Mouse (Mus musculus) cerebral cortex, adult 2 months (tissue): ENCODE data around the gene Gm11114.

Source experiments
- WGBS: fragments of 180-500 bp; shearing (Covaris S2); methylation state at CpG from one replicate; pipeline ENCODE4 v1.1.7; 2018; 5-methylcytosine and 5-hydroxymethylcytosine counted together

Gene Gm11114

GRCm38 (mm10) chr9:85312473-85312872, at the start of gene Gm11114:
Gm11114 (plus strand) TSS chr9:85312773.
- 89% methylated on average over 6 of the region's 6 CpGs for WGBS

DNA sequence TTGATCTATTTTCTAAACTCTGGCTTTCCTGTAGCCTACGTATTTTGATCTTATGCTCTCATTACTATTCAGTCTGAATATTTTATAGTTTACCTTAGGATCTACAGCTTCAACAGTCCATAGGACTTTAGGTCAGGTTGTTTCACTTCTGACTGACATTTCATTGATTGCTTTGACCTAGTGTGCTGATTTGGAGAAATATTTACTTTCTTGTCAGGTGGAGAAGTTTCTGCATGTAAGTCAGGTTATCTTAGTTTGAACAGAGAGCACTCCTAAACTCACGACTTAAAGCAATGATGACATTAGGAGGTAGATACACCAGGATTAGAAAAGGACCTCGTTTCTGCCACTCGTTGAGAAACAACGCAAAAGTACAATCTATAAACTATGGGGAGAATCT, 45.7 kb upstream of the Gm11114 start:
- WGBS: 90% methylated on average over 5 of the region's 5 CpGs

- WGBS: 69% methylated on average over 2 of the region's 2 CpGs
Observed at GRCm38 (mm10) chr9:85274114-85274513, 38.5 kb upstream of the Gm11114 start.

DNA sequence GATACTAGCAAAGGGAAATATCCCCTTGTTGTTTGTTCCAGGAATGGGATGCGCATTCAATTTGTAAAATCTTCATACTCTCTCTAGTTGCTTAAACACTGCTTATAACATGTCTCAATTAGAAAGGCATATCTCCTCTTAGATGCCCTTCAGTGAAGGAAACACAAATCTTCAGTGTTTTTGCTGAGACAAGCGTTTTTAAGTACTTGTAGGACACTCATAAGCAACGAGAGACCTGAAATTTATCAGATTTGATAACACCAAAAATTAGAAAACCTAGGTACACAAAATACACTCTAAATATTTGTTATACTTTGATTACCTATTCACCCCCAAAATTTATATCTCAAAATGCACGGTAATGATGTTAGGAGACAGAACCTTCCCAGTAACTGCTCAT, 9.7 kb upstream of the Gm11114 start:
- WGBS: 92% methylated on average over 4 of the region's 4 CpGs

DNA sequence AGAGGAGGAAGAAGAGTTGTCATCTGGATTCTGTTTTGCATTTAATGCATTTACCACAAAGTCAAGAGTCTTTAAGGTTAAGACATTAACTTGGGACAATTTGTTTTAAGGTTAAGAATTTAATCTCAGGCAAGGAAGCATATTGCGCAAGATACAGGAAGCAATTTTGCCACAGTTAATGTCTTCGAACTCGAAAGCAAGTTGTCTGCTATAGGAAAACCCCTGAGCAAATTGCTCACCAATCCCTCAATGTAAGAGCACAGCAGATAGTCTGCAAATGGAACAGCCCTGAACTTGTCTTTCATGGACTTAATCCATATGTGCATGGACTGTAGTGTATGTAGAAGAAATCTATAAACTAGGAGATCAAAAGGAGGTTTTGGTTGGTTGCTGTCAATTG, 9.2 kb upstream of the Gm11114 start:
- WGBS: 95% methylated on average over 3 of the region's 3 CpGs

DNA sequence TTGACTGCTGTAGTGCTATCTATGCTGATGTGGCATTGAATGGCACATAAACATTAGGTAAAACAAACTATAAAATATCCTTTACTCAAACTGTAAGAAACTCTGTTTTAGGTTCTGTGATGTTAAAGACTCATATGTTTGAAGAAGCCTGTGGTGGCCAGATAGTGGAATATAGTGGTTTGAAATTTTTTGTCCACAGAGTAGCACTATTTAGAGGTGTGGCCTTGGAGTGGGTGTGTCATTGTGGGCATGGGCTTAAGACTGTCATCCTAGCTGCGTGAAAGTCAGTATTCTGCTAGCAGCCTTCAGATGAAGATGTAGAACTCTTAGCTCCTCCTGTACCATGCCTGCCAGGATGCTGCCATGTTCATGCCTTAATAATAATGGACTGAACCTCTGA, 3.5 kb downstream of the Gm11114 start:
- 79% methylated on average over 1 of the region's 1 CpGs for WGBS

GRCm38 (mm10) chr9:85320167-85320951, 7.8 kb downstream of the Gm11114 start:
- WGBS: 67% methylated on average over 8 of the region's 8 CpGs

DNA sequence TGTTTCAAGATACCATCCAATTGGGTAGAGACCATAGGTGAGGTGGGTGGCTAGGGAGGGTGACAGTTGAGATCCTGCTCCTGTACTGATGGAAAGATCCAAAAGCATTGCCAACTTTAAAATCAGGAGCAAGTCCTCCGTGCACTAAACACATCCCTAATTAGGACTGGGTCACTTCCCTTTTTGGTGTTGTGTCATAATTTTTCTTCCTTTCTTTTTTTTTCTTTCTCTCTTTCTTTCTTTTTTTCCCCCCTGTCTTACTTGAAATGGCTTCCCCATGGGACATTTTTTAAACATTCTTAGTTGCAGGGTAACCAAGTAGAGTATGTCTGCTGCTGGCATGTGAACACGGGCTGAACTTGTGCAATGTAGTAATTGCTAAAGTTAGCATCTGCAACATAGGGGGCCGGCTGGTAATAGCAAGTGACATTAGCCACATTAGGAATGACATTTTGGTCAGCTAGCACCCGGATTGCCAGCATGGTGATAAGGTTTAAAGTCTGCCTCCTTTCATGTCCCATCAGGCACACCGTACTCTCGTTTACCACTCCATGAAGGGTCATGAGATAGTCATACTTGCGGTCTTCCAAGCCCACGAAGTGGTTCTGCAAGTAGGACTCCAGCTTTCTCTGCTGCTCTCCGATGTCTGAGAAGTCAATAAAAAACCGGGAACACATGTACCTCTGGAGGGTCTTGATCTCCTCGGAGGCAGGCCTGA, 11.7 kb downstream of the Gm11114 start:
- 86% methylated on average over 11 of the region's 11 CpGs for WGBS

- WGBS: 44% methylated on average over 17 of the region's 17 CpGs
Observed at GRCm38 (mm10) chr9:85325201-85325868, 12.8 kb downstream of the Gm11114 start.

- WGBS: under 1% methylated on average over 83 of the region's 88 CpGs
Observed at GRCm38 (mm10) chr9:85326292-85327241, 14.0 kb downstream of the Gm11114 start.

DNA sequence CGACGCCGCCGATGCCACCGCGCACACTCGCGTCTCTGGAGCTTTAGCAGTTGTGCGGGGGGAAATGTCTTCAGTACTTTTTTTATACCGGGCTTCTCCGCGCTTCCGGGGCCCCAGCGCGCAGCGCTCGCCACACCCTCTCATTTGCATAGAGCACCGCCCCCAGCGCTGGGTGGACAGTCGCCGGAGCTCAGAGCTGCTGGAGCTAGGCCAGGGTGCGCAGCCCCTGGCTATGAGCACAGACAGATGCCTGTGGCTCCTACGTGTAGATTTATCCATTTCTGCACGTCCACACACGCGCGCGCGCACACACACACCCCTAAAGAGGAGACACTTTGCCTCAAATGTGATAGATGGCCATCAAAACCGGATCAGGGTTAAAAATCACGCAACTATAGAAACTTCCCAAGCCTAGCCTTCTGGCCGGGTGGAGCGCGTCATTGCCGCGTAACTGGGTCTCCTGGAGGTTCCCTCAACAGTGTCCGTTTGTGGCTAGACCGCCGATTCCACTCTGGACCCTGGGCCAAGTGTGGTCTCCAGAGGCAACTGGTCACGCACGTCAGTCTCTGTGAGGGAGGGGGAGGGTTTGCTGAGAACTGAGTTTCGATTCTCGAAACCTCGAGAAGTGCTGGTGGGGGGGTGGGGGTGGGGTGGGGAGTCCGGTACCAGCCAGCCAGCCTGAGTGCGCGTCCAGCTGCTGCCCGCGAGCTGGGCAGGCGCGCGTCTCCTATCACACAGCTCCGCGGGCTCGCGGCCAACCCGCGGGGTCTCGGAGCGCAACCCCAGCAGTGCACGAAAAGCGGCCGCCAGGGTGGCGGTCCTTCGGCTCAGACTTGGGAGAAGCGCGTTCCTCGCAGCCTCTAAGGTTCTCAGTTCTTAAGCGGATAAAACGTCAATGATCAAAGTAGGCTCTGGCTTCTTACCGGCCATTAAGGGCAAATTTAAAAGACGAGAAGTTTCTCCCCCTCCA, 15.0 kb downstream of the Gm11114 start, which contains the start of gene Tent5a:
Tent5a (minus strand) TSS at position 107 of the 970 bp plus-strand sequence.
- under 1% methylated on average over 72 of the region's 72 CpGs for WGBS

DNA sequence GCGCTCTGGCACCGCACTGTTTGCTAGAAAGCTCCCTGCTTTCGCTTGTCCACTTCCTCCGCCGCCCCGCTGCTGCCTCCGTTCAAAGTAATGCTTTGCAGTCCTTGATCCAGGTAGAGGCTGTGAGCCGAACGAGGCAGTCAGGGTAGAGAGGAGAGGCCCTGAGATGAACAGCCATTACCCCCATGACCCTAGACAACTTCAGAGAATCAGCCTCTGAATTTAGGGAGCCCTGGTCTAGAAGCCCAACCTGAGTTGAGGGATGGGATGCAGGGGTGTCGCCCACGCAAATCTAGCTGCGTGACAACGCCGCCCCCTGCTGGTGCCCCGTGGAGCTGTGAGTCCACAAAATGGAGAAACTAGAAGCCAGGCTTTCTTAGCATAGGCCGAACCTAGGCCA, 15.7 kb downstream of the Gm11114 start:
- 8% methylated on average over 16 of the region's 16 CpGs for WGBS

DNA sequence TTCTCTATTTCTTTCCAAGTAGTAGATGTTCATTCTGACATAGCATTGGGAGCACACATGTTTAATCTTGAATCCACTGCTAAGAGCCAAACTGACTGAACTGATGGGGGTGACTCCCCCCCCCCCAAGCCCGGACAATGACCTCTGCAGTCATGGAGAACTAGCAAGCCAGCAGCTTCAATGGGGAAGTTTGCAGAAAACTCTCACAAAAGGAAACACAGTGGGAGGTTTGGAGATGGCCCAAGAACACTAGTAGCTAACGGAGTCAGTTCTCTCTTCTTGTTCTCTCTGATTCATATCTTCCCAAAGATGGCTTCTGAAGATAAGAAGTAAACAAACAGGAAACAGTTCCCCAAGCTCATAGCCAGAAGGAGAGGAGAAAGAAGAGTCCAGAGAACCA, 18.9 kb downstream of the Gm11114 start:
- WGBS: 45% methylated on average over 2 of the region's 2 CpGs

- WGBS: 92% methylated on average over 7 of the region's 7 CpGs
Observed at GRCm38 (mm10) chr9:85336046-85336445, 23.5 kb downstream of the Gm11114 start.

GRCm38 (mm10) chr9:85340303-85340702, 27.7 kb downstream of the Gm11114 start:
- 74% methylated on average over 3 of the region's 3 CpGs for WGBS

DNA sequence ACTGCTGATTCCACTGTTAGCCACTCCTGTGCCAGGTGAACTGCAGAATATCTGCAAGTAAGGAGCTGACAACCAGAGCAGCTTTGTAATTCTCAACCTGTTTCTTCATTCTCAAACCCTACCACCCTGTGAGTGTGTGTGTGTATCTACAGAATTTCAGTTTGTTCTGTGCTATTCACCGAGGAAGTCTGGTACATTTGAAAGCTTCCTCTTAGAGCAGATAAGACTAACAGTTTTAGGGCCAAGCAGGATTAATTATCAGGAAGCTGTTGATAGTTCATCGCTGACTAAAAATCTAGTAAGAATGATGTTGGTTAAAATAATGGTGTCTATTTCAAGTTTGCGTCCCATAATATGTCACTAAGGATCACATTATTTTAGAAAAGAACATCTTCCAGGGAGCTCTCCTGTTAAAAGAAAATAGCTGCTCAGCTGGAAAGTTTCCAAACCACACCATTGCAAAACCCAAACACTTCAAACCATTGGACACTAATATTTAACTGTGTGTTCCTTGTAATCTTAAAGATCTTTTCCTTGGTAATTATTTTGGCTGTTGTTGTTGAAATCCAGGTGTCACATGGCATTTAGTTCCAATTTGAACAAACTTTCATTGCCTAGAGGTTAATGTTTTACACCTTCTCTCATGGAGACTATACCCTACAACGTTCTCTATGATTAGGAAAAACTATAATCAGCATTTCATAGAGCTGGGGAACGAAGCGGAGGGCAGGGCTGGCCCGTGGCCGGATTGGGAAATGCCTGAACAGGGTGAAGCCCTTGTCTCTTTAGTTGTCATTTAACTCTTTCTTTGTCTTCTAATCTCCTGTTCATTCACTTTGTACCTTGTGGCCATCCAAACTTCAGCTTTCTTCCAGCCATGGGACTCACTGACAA, 30.6 kb downstream of the Gm11114 start:
- WGBS: 85% methylated on average over 8 of the region's 8 CpGs

DNA sequence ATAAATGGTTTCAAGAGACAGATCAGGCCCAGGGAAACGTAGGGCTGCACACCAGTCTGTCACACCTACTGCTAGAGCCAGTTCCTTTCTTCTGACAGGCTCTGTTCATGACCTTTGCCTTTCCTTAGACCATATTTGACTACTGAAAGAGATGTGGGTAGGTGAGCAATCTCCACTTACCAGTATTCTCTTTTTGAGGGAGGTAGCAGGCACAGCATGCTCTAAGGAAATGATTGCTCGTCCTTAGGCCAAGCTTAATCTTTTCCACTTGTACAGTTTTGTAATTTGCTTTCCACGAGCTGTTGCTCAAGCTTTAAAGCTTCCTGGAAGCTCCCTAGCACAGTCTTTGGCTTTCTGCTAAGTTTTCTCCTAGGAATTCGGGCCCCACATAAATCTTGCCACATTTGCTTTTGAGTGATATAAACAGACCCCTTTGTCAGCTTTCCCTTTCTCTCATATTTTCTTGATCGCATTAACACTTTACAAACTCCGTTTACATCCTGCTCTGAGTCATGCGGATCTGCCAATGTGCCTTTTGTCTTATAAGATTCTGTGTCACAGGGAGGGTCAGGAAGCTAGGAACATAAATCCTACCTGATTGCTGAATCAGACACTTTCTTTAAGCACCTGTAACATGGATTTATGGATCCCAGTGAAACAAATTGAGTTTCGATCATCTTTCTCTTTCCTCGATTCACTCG, 35.4 kb downstream of the Gm11114 start:
- 88% methylated on average over 10 of the region's 10 CpGs for WGBS

GRCm38 (mm10) chr9:85355559-85355958, 43.0 kb downstream of the Gm11114 start:
- 81% methylated on average over 5 of the region's 5 CpGs for WGBS
